Mouse (Mus musculus) kidney, postnatal 0 days (tissue): ENCODE results near the gene Creb5. TPM values are rescaled to one million over a fixed set of nuclear protein-coding genes. Genes with fewer than 3 reads are reported as not detected.

ENCODE experiments used
- ATAC-seq: fragments of 200-750 bp; cut with Nextera tagmentation; replicated peaks from 2 replicates; pipeline ENCODE4 v1.8.0; 2017; ENCODE audit warnings: low read depth, moderate number of reproducible peaks, moderate TSS enrichment, moderate library complexity; ENCODE audit not compliant: low FRiP score
- DNase-seq: peaks from one replicate; pipeline ENCODE4 v3.0.0-alpha.2; 2016; ENCODE audit warnings: low spot score
- H3K27ac ChIP-seq: fragments of 300-500 bp; sonication (generic); 2 replicates; pipeline ENCODE4 v1.5.1; 2014; ENCODE audit warnings: mild to moderate bottlenecking
- H3K27me3 ChIP-seq: fragments of 300-500 bp; sonication (generic); 2 replicates; pipeline ENCODE4 v1.6.1; 2014; ENCODE audit warnings: low read length, mixed read lengths; ENCODE audit not compliant: insufficient read depth
- H3K36me3 ChIP-seq: fragments of 300-500 bp; sonication (generic); 2 replicates; pipeline ENCODE4 v1.6.1; 2014; ENCODE audit warnings: low read length, mixed read lengths; ENCODE audit not compliant: insufficient read depth
- H3K4me1 ChIP-seq: fragments of 300-500 bp; sonication (generic); replicated peaks from 2 replicates; pipeline ENCODE4 v1.6.1; 2014; ENCODE audit warnings: antibody characterized with exemption, low read length, mixed read lengths; ENCODE audit not compliant: insufficient read depth
- H3K4me2 ChIP-seq: fragments of 300-500 bp; sonication (generic); 2 replicates; pipeline ENCODE4 v1.6.1; 2014; ENCODE audit warnings: mild to moderate bottlenecking, low read length, moderate library complexity, mixed read lengths
- H3K4me3 ChIP-seq: fragments of 300-500 bp; sonication (generic); replicated peaks from 2 replicates; pipeline ENCODE4 v1.5.1; 2014; ENCODE audit warnings: low read depth, low read length
- H3K9ac ChIP-seq: fragments of 300-500 bp; sonication (generic); 2 replicates; pipeline ENCODE4 v1.6.1; 2014; ENCODE audit warnings: low read depth, low read length
- H3K9me3 ChIP-seq: fragments of 300-500 bp; sonication (generic); replicated peaks from 2 replicates; pipeline ENCODE4 v1.6.1; 2016; ENCODE audit warnings: low read length, inconsistent platforms, mixed read lengths
- CTCF ChIP-seq: IDR thresholded peaks from 2 replicates; pipeline ENCODE4 v1.5.1; 2016; ENCODE audit warnings: antibody characterized with exemption, low read depth, mild to moderate bottlenecking, moderate library complexity
- WGBS: fragments of 180-500 bp; shearing (Covaris S2); extraction: QIAGEN DNeasy Blood & Tissue Kit; methylation state at CpG from one replicate; pipeline ENCODE4 v1.1.7; 2014; 5-methylcytosine and 5-hydroxymethylcytosine counted together
- polyA plus RNA-seq: library from polyadenylated mRNA; unstranded; fragments of >200 nt; fragmentation: Nextera tagmentation; extraction: Ambion mirVana; gene quantifications from 2 replicates; pipeline ENCODE4 v1.2.1, GENCODE M21; 2015

The Creb5 gene
- polyA plus RNA-seq, 1 experiment from 2014 or later, result 1.6 TPM

DNA sequence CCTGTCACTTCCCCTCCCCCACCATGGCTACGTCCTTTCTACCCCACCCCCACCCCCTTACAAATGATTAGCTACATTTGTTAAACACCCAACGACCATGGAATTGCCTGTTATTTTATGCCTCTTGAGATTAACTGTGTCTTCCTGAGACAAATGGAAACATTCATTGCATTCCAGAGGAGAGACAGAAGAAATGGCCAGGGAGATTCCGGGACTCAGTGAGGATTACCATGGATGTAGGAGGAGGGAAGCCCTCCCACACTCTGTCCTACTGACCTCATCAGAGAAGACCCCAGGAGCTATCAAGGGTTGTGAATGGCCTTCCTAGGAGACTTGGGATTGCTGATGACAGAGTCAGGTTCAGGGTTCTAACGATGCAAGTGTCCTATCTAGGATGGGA, 446.9 kb downstream of the Creb5 start:
- TF ChIP-seq CTCF, result no peak
- ATAC-seq, result 0 out of 2 replicates have a peak, but pooled peaks have one; percentile 40
- Histone ChIP-seq H3K9me3 (no peaks in the 10 kb centered on the region), H3K27ac (no peak overlapping the region), H3K4me1 (no peaks in the 10 kb centered on the region), H3K9ac (no peak overlapping the region), H3K27me3 (no peaks in the 10 kb centered on the region), H3K36me3 (no peaks in the 10 kb centered on the region), H3K4me2 (no peak overlapping the region), H3K4me3 (no peak overlapping the region)
- DNase-seq, result peak; percentile 70
- 21% methylated on average over 4 of the region's 4 CpGs for WGBS

DNA sequence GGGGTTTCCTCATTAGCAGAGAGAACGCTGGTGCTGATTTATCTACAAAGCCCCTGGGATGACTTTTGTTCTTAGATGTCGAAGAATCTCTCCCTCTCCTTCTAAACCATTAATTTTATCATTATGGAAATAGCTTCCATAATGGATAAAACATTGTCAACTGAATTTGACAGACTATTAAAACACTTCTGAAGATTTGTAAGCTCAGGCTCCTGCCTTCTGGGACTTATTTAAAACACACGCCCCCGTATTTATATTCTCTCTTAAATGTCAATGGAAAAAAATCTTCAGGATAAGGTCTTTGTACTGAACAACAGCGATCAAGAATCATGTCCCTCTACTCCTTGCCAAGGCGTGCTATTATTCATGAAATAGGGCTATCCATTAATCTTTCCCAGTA, 448.6 kb downstream of the Creb5 start:
- Histone ChIP-seq H3K4me3 (no peak overlapping the region), H3K27ac (no peak overlapping the region), H3K4me2 (peak overlapping the region; percentile 27; the same call in 1 of the 2 replicates), H3K9ac (no peak overlapping the region), H3K9me3 (no peaks in the 10 kb centered on the region), H3K36me3 (no peaks in the 10 kb centered on the region), H3K27me3 (no peaks in the 10 kb centered on the region), H3K4me1 (no peaks in the 10 kb centered on the region)
- ATAC-seq (no peak), DNase-seq (peak; percentile 81)
- 50% methylated on average over 6 of the region's 6 CpGs for WGBS
- TF ChIP-seq CTCF, result no peak

DNA sequence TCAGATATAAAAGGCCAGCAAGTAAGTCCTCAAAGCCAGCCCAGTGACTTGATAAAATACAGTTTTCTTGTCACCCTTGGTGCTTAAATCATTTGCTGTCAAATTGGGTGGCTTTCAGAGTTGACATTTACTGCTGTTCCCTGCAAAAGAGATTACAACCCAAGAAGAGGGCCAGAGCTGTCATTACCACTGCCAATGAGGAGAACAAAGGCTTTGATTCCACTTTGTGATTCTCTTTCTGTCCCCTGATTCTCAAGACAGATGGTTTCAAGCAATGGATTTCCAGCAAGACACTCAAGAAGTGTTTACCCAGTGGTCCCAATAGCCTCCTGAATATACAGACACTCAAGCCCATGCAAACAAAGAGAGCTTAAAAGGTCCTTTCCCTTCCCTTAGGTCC, 451.1 kb downstream of the Creb5 start:
- ATAC-seq, result no peak
- H3K4me2 ChIP-seq, result no peak overlapping the region

DNA sequence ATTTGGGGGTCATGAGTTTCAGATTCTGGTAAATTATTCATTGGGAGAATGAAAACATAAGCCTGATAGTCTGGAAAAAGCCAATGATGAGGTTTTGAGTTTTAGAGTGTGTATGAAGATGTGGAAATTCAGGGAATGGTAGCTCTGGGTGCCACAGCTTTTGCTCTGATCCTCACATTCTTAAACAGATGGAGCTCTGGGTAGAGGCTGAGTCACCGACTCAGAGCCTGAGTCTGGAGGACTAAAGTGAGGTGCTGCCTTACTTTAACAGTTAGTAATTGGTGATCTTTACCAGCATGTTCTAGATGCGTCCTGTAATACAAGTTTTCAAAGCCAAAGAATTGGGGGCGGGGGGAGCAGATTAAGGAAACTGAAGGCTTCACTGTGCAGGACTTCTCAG, 454.2 kb downstream of the Creb5 start:
- no peaks in the 10 kb centered on the region for H3K9me3 ChIP-seq
- 90% methylated on average over 3 of the region's 3 CpGs for WGBS
- no peak overlapping the region for H3K9ac ChIP-seq
- no peak for TF ChIP-seq CTCF
- ATAC-seq, result no peak
- no peak overlapping the region for H3K4me2 ChIP-seq
- no peak for DNase-seq
- no peak overlapping the region for H3K4me3 ChIP-seq
- no peaks in the 10 kb centered on the region for H3K4me1 ChIP-seq
- no peaks in the 10 kb centered on the region for H3K27me3 ChIP-seq
- H3K27ac ChIP-seq, result no peak overlapping the region
- no peaks in the 10 kb centered on the region for H3K36me3 ChIP-seq

More for the DNA sequence above, 451.1 kb downstream of the Creb5 start:
- H3K27ac ChIP-seq, result no peak overlapping the region
- H3K4me3 ChIP-seq, result no peak overlapping the region
- H3K36me3 ChIP-seq, result no peaks in the 10 kb centered on the region
- no peak overlapping the region for H3K9ac ChIP-seq
- TF ChIP-seq CTCF, result no peak
- DNase-seq, result peak; percentile 54
- H3K27me3 ChIP-seq, result no peaks in the 10 kb centered on the region
- no peaks in the 10 kb centered on the region for H3K9me3 ChIP-seq
- H3K4me1 ChIP-seq, result no peaks in the 10 kb centered on the region

Other genes with a start within 250 kb of the Creb5 start
- gene Jazf1, start 218.6 kb upstream of the Creb5 start, polyA plus RNA-seq, result 3.2 and 3.7 TPM in 2 replicates